Mouse (Mus musculus) kidney, postnatal 14 days (tissue): ENCODE data around the gene Kras.

Experiments used
- DNase-seq: peaks from one replicate; pipeline ENCODE4 v3.0.0; 2022; ENCODE audit warnings: mixed read lengths

Gene Kras

GRCm38 (mm10) chr6:145247886-145248285 lies 2.2 kb downstream of the Kras start:
- no peak for DNase-seq

GRCm38 (mm10) chr6:145246841-145247240 lies 3.2 kb downstream of the Kras start:
- no peak for DNase-seq

- no peak for DNase-seq
Measured at GRCm38 (mm10) chr6:145242521-145242920, 7.5 kb downstream of the Kras start.

GRCm38 (mm10) chr6:145240285-145240684 lies 9.8 kb downstream of the Kras start:
- DNase-seq: no peak

- no peak for DNase-seq
Measured at GRCm38 (mm10) chr6:145237148-145237547, 12.9 kb downstream of the Kras start.

- DNase-seq: no peak
Measured at GRCm38 (mm10) chr6:145235367-145235766, 14.7 kb downstream of the Kras start.

GRCm38 (mm10) chr6:145234391-145234790 lies 15.6 kb downstream of the Kras start:
- no peak for DNase-seq

GRCm38 (mm10) chr6:145226296-145226695 lies 23.7 kb downstream of the Kras start:
- no peak for DNase-seq

GRCm38 (mm10) chr6:145224246-145224645 lies 25.8 kb downstream of the Kras start:
- no peak for DNase-seq

GRCm38 (mm10) chr6:145215826-145216225 lies 34.2 kb downstream of the Kras start:
- no peak for DNase-seq

GRCm38 (mm10) chr6:145213916-145214315 lies 36.1 kb downstream of the Kras start:
- DNase-seq: no peak

- no peak for DNase-seq
Measured at GRCm38 (mm10) chr6:145211376-145212305, 38.4 kb downstream of the Kras start.

GRCm38 (mm10) chr6:145210816-145211338 lies 39.2 kb downstream of the Kras start, which contains the start of the genes Casc1 and Etfrf1:
Gene Casc1, minus strand, starts transcription at chr6:145211005.
Gene Etfrf1, plus strand, starts transcription at chr6:145211134.
- peak; percentile 100 for DNase-seq

- no peak for DNase-seq
Measured at GRCm38 (mm10) chr6:145210056-145210680, 39.9 kb downstream of the Kras start.

- DNase-seq: no peak
Measured at GRCm38 (mm10) chr6:145205142-145205541, 44.9 kb downstream of the Kras start.

GRCm38 (mm10) chr6:145204440-145204839 lies 45.6 kb downstream of the Kras start:
- DNase-seq: no peak

GRCm38 (mm10) chr6:145202432-145203125 lies 47.5 kb downstream of the Kras start:
- DNase-seq: no peak

- DNase-seq: no peak
Measured at GRCm38 (mm10) chr6:145197949-145198686, 51.9 kb downstream of the Kras start.

- no peak for DNase-seq
Measured at GRCm38 (mm10) chr6:145193446-145193845, 56.6 kb downstream of the Kras start.

- no peak for DNase-seq
Measured at GRCm38 (mm10) chr6:145193038-145193437, 57.0 kb downstream of the Kras start.

- DNase-seq: peak; percentile 16
Measured at GRCm38 (mm10) chr6:145187093-145188088, 62.6 kb downstream of the Kras start.
